Mouse (Mus musculus) MEL (cell line): ENCODE data around the gene Rpp21.

ENCODE experiments used
- POLR2A ChIP-seq, 2 experiments: IDR thresholded peaks; 2 replicates each; pipeline ENCODE4 v1.6.1; 2011 to 2012; ENCODE audit warnings: low read length in 2 of 2, mild to moderate bottlenecking in 2 of 2, control low read depth in 1 of 2, improper control_type of control experiment in 1 of 2, low read depth in 1 of 2, moderate library complexity in 1 of 2; ENCODE audit not compliant: control insufficient read depth in 1 of 2, insufficient read depth in 1 of 2, poor library complexity in 1 of 2
- ZC3H11A ChIP-seq: IDR thresholded peaks from 2 replicates; pipeline ENCODE4 v1.6.1; 2012; ENCODE audit warnings: low read depth, mild to moderate bottlenecking, inconsistent platforms, low read length, improper control_type of control experiment

GRCm38 (mm10) chr17:36261511-36262166 lies 3.8 kb upstream of the Rpp21 start:
- no peak for TF ChIP-seq ZC3H11A
- peak in 1 of 2 experiments; percentile 51; a peak in 2 of 4 replicates for TF ChIP-seq POLR2A (IDR thresholded peaks at IDR 0.05; ENCODE audit: control insufficient read depth in 1 of 2, insufficient read depth in 1 of 2, low read depth in 1 of 2, low read length in 2 of 2, poor library complexity in 1 of 2)
